Mouse (Mus musculus) hindbrain, embryonic 15.5 days (tissue): ENCODE data around the gene Eif2s2. TPM values are rescaled to one million over a fixed set of nuclear protein-coding genes. Genes with fewer than 3 reads are reported as not detected.
A peak's percentile ranks its signal among the peaks of the same experiment; 100 is the strongest.
"Not testable (repeated sequence)": the region's sequence is repeated elsewhere in the genome, so short reads cannot be mapped to it uniquely, and the experiment has no call there.

Source experiments
- ATAC-seq: fragments of 200-750 bp; cut with Nextera tagmentation; 2 replicates; pipeline ENCODE4 v1.8.0; 2017; ENCODE audit warnings: low read depth, moderate number of reproducible peaks, moderate TSS enrichment; ENCODE audit not compliant: low FRiP score
- H3K27ac ChIP-seq: fragments of 300-500 bp; sonication (generic); replicated peaks from 2 replicates; pipeline ENCODE4 v1.5.1; 2015; ENCODE audit warnings: mild to moderate bottlenecking, inconsistent platforms
- H3K27me3 ChIP-seq: fragments of 300-500 bp; sonication (generic); 2 replicates; pipeline ENCODE4 v1.6.1; 2015; ENCODE audit warnings: control low read depth, inconsistent platforms
- H3K36me3 ChIP-seq: fragments of 300-500 bp; sonication (generic); 2 replicates; pipeline ENCODE4 v1.6.1; 2015; ENCODE audit warnings: control low read depth, inconsistent platforms
- H3K4me1 ChIP-seq: fragments of 300-500 bp; sonication (generic); replicated peaks from 2 replicates; pipeline ENCODE4 v1.6.1; 2015; ENCODE audit warnings: control low read depth, inconsistent platforms
- H3K4me2 ChIP-seq: fragments of 300-500 bp; sonication (generic); 2 replicates; pipeline ENCODE4 v1.6.1; 2015; ENCODE audit warnings: moderate library complexity, mild to moderate bottlenecking, inconsistent platforms
- H3K4me3 ChIP-seq: fragments of 300-500 bp; sonication (generic); 2 replicates; pipeline ENCODE4 v1.5.1; 2015; ENCODE audit warnings: mild to moderate bottlenecking, inconsistent platforms
- H3K9ac ChIP-seq: fragments of 300-500 bp; sonication (generic); 2 replicates; pipeline ENCODE4 v1.6.1; 2015; ENCODE audit warnings: inconsistent platforms
- H3K9me3 ChIP-seq: fragments of 300-500 bp; sonication (generic); 2 replicates; pipeline ENCODE4 v1.6.1; 2016; ENCODE audit warnings: control low read depth, inconsistent platforms
- WGBS: fragments of 180-500 bp; shearing (Covaris S2); methylation state at CpG from one replicate; pipeline ENCODE4 v1.1.7; 2015; 5-methylcytosine and 5-hydroxymethylcytosine counted together
- polyA plus RNA-seq: library from polyadenylated mRNA; unstranded; fragments of >200 nt; fragmentation: Nextera tagmentation; extraction: Ambion mirVana; gene quantifications from 2 replicates; pipeline ENCODE4 v1.2.1, GENCODE M21; 2015

Eif2s2 gene
- 65.8 and 72.9 TPM in 2 replicates for polyA plus RNA-seq

- peak; percentile 99 for ATAC-seq
- Histone ChIP-seq H3K4me1 (peaks cover 28% of the 10 kb centered on the region), H3K36me3 (peaks cover 4% of the 10 kb centered on the region; the same call in 1 of the 2 replicates), H3K27me3 (0 out of 2 replicates have a peak, but pooled peaks cover 3% of the 10 kb centered on the region), H3K9ac (peak within 1 kb of the TSS; percentile 83), H3K9me3 (no peaks in the 10 kb centered on the region), H3K4me3 (peak within 1 kb of the TSS; percentile 83), H3K4me2 (peak within 1 kb of the TSS; percentile 74), H3K27ac (peak within 1 kb of the TSS; percentile 75)
- under 1% methylated on average over 75 of the region's 75 CpGs for WGBS
Observed at GRCm38 (mm10) chr2:154892201-154893044, at the start of gene Eif2s2. Gene Eif2s2, minus strand, starts transcription at chr2:154892935.

GRCm38 (mm10) chr2:154941952-154942351 lies 49.2 kb upstream of the Eif2s2 start:
- H3K4me2 ChIP-seq: no peak overlapping the region
- no peaks in the 10 kb centered on the region for H3K27me3 ChIP-seq

GRCm38 (mm10) chr2:154937547-154938390 lies 45.0 kb upstream of the Eif2s2 start:
- Histone ChIP-seq H3K27me3 (no peaks in the 10 kb centered on the region), H3K4me1 (no peaks in the 10 kb centered on the region), H3K27ac (no peak overlapping the region), H3K4me2 (no peak overlapping the region), H3K4me3 (no peak overlapping the region), H3K9ac (no peak overlapping the region), H3K9me3 (no peaks in the 10 kb centered on the region), H3K36me3 (no peaks in the 10 kb centered on the region)
- ATAC-seq: no peak
- WGBS: 91% methylated on average over 8 of the region's 8 CpGs

More at GRCm38 (mm10) chr2:154941952-154942351, 49.2 kb upstream of the Eif2s2 start:
- 0 out of 2 replicates have a peak, but pooled peaks cover 3% of the 10 kb centered on the region for H3K4me1 ChIP-seq
- no peak overlapping the region for H3K9ac ChIP-seq
- H3K9me3 ChIP-seq: no peaks in the 10 kb centered on the region
- WGBS: 82% methylated on average over 10 of the region's 10 CpGs
- no peak overlapping the region for H3K4me3 ChIP-seq
- H3K27ac ChIP-seq: no peak overlapping the region
- no peaks in the 10 kb centered on the region for H3K36me3 ChIP-seq
- ATAC-seq: no peak

GRCm38 (mm10) chr2:154936536-154937155 lies 43.9 kb upstream of the Eif2s2 start:
- ATAC-seq: no peak
- 71% methylated on average over 11 of the region's 11 CpGs for WGBS
- Histone ChIP-seq H3K4me3 (no peak overlapping the region), H3K27me3 (no peaks in the 10 kb centered on the region), H3K27ac (no peak overlapping the region), H3K9me3 (no peaks in the 10 kb centered on the region), H3K4me1 (no peaks in the 10 kb centered on the region), H3K9ac (no peak overlapping the region), H3K4me2 (no peak overlapping the region), H3K36me3 (no peaks in the 10 kb centered on the region)

- Histone ChIP-seq H3K27me3 (peaks cover 3% of the 10 kb centered on the region; the same call in 1 of the 2 replicates), H3K4me2 (no peak overlapping the region), H3K36me3 (no peaks in the 10 kb centered on the region), H3K9me3 (no peaks in the 10 kb centered on the region), H3K4me1 (no peaks in the 10 kb centered on the region), H3K4me3 (no peak overlapping the region), H3K9ac (no peak overlapping the region), H3K27ac (no peak overlapping the region)
- WGBS: 66% methylated on average over 6 of the region's 6 CpGs
- ATAC-seq: no peak
Observed at GRCm38 (mm10) chr2:154936106-154936505, 43.4 kb upstream of the Eif2s2 start.

- H3K36me3 ChIP-seq: no peaks in the 10 kb centered on the region
- no peak overlapping the region for H3K9ac ChIP-seq
- H3K27me3 ChIP-seq: peaks cover 3% of the 10 kb centered on the region; the same call in 1 of the 2 replicates
- H3K27ac ChIP-seq: no peak overlapping the region
- H3K4me3 ChIP-seq: no peak overlapping the region
- no peak overlapping the region for H3K4me2 ChIP-seq
- no peaks in the 10 kb centered on the region for H3K9me3 ChIP-seq
- no peak for ATAC-seq
- no peaks in the 10 kb centered on the region for H3K4me1 ChIP-seq
- 52% methylated on average over 4 of the region's 4 CpGs for WGBS
Observed at GRCm38 (mm10) chr2:154933884-154934283, 41.1 kb upstream of the Eif2s2 start.

GRCm38 (mm10) chr2:154928298-154928697 lies 35.6 kb upstream of the Eif2s2 start:
- H3K27me3 ChIP-seq: peaks cover 7% of the 10 kb centered on the region; the same call in 1 of the 2 replicates

GRCm38 (mm10) chr2:154926843-154927242 lies 34.1 kb upstream of the Eif2s2 start:
- H3K4me2 ChIP-seq: no peak overlapping the region
- 84% methylated on average over 6 of the region's 6 CpGs for WGBS
- H3K9ac ChIP-seq: no peak overlapping the region
- no peak for ATAC-seq
- H3K27ac ChIP-seq: no peak overlapping the region
- peaks cover 7% of the 10 kb centered on the region; the same call in 1 of the 2 replicates for H3K4me1 ChIP-seq
- H3K27me3 ChIP-seq: peaks cover 8% of the 10 kb centered on the region; the same call in 1 of the 2 replicates
- no peak overlapping the region for H3K4me3 ChIP-seq
- H3K36me3 ChIP-seq: no peaks in the 10 kb centered on the region
- H3K9me3 ChIP-seq: no peaks in the 10 kb centered on the region

More at GRCm38 (mm10) chr2:154928298-154928697, 35.6 kb upstream of the Eif2s2 start:
- Histone ChIP-seq H3K4me2 (no peak overlapping the region), H3K4me3 (no peak overlapping the region), H3K36me3 (no peaks in the 10 kb centered on the region), H3K27ac (no peak overlapping the region), H3K9ac (no peak overlapping the region), H3K9me3 (no peaks in the 10 kb centered on the region), H3K4me1 (peaks cover 7% of the 10 kb centered on the region; the same call in 1 of the 2 replicates)
- no peak for ATAC-seq
- WGBS: 55% methylated on average over 2 of the region's 2 CpGs

GRCm38 (mm10) chr2:154925411-154926031 lies 32.8 kb upstream of the Eif2s2 start:
- no peaks in the 10 kb centered on the region for H3K36me3 ChIP-seq
- ATAC-seq: no peak
- no peaks in the 10 kb centered on the region for H3K9me3 ChIP-seq
- no peak overlapping the region for H3K27ac ChIP-seq
- no peak overlapping the region for H3K9ac ChIP-seq
- H3K4me1 ChIP-seq: peaks cover 7% of the 10 kb centered on the region; the same call in 1 of the 2 replicates
- no peak overlapping the region for H3K4me3 ChIP-seq
- H3K4me2 ChIP-seq: no peak overlapping the region
- 0 out of 2 replicates have a peak, but pooled peaks cover 5% of the 10 kb centered on the region for H3K27me3 ChIP-seq
- 43% methylated on average over 7 of the region's 7 CpGs for WGBS

- not testable (repeated sequence) for H3K4me3 ChIP-seq, H3K4me2 ChIP-seq, H3K27me3 ChIP-seq, H3K9ac ChIP-seq, ATAC-seq, H3K4me1 ChIP-seq, H3K9me3 ChIP-seq, H3K27ac ChIP-seq, H3K36me3 ChIP-seq
- WGBS: no CpG with 5 or more reads among the region's 4 CpGs
Observed at GRCm38 (mm10) chr2:154922134-154922533, 29.4 kb upstream of the Eif2s2 start.

- Histone ChIP-seq H3K9ac (no peak overlapping the region), H3K36me3 (no peaks in the 10 kb centered on the region), H3K4me1 (peaks cover 5% of the 10 kb centered on the region; the same call in 1 of the 2 replicates), H3K27ac (no peak overlapping the region), H3K4me3 (no peak overlapping the region), H3K9me3 (no peaks in the 10 kb centered on the region), H3K4me2 (no peak overlapping the region), H3K27me3 (0 out of 2 replicates have a peak, but pooled peaks cover 5% of the 10 kb centered on the region)
- WGBS: 76% methylated on average over 7 of the region's 7 CpGs
- no peak for ATAC-seq
Observed at GRCm38 (mm10) chr2:154920896-154921295, 28.2 kb upstream of the Eif2s2 start.
